Mouse (Mus musculus) hindlimb bud, embryonic 11.5 days (tissue): ENCODE measurements around the gene Atp11b.

Experiments
- DNase-seq: peaks from one replicate; pipeline ENCODE4 v3.0.0-alpha.2; 2012; ENCODE audit warnings: low read depth, low spot score; ENCODE audit errors: extremely low spot score

Gene Atp11b

GRCm38 (mm10) chr3:35764637-35765617 is 11.0 kb downstream of the Atp11b start:
- DNase-seq: no peak

- DNase-seq: no peak
Observed at GRCm38 (mm10) chr3:35779748-35780147, 25.8 kb downstream of the Atp11b start.

- no peak for DNase-seq
Observed at GRCm38 (mm10) chr3:35802040-35802439, 48.1 kb downstream of the Atp11b start.

GRCm38 (mm10) chr3:35819887-35820286 is 66.0 kb downstream of the Atp11b start:
- no peak for DNase-seq

- DNase-seq: no peak
Observed at GRCm38 (mm10) chr3:35822036-35822435, 68.1 kb downstream of the Atp11b start.

- DNase-seq: no peak
Observed at GRCm38 (mm10) chr3:35849326-35849725, 95.4 kb downstream of the Atp11b start.

- no peak for DNase-seq
Observed at GRCm38 (mm10) chr3:35883267-35883666, 129.4 kb downstream of the Atp11b start.

GRCm38 (mm10) chr3:35889531-35889930 is 135.6 kb downstream of the Atp11b start:
- no peak for DNase-seq

GRCm38 (mm10) chr3:35891123-35891522 is 137.2 kb downstream of the Atp11b start:
- DNase-seq: no peak

GRCm38 (mm10) chr3:35893156-35893555 is 139.2 kb downstream of the Atp11b start:
- DNase-seq: no peak

- DNase-seq: no peak
Observed at GRCm38 (mm10) chr3:35897900-35898299, 144.0 kb downstream of the Atp11b start.

- DNase-seq: no peak
Observed at GRCm38 (mm10) chr3:35899109-35899508, 145.2 kb downstream of the Atp11b start.

- DNase-seq: no peak
Observed at GRCm38 (mm10) chr3:35900555-35901204, 146.8 kb downstream of the Atp11b start.
